Mouse (Mus musculus): ENCODE measurements around the gene Igsf11. TPM values are rescaled to one million over a fixed set of nuclear protein-coding genes. Genes with fewer than 3 reads are reported as not detected.

Gene Igsf11
- polyA plus RNA-seq, 1 experiment from 2014 or later, result 2.5 TPM

DNA sequence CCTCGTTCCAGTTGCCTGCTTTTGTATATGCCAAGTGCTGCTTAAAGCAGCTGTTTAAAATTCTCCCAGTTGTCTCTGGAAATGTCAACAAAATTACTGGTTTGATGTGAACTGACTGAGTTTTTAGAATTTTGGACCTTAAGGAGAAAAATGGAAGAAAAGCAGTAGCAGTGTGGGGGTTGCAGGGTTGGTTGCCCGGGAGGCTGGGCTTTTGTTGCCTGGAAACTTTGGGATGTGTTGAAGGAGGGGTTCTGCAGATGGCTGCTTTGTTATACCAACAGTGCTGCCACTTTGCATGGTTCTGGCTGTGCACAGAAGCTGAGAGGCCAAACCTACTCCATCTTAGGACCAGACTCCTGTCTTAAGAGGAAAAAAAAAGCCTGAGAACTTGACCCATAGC, 127.0 kb downstream of the Igsf11 start:
- DNase-seq, result peak; percentile 26
- no peaks in the 10 kb centered on the region for H3K9me3 ChIP-seq (ENCODE audit: control insufficient read depth, low read length)
- H3K4me3 ChIP-seq (replicated peaks; ENCODE audit: low read depth, low read length), result no peak overlapping the region
- H3K4me1 ChIP-seq (ENCODE audit: control insufficient read depth, insufficient read depth, low read length), result no peaks in the 10 kb centered on the region
- no peak overlapping the region for H3K27ac ChIP-seq (replicated peaks; ENCODE audit: low read depth, low read length)
- H3K4me2 ChIP-seq (ENCODE audit: low read length), result no peak overlapping the region
- H3K9ac ChIP-seq (replicated peaks; ENCODE audit: low read length), result no peak overlapping the region
- WGBS, result 16% methylated on average over 2 of the region's 2 CpGs
- H3K27me3 ChIP-seq (ENCODE audit: control insufficient read depth, insufficient read depth, low read length), result no peaks in the 10 kb centered on the region
- H3K36me3 ChIP-seq (ENCODE audit: control insufficient read depth, insufficient read depth, low read length), result no peaks in the 10 kb centered on the region
- no peak for ATAC-seq (ENCODE audit: low FRiP score, low TSS enrichment)

DNA sequence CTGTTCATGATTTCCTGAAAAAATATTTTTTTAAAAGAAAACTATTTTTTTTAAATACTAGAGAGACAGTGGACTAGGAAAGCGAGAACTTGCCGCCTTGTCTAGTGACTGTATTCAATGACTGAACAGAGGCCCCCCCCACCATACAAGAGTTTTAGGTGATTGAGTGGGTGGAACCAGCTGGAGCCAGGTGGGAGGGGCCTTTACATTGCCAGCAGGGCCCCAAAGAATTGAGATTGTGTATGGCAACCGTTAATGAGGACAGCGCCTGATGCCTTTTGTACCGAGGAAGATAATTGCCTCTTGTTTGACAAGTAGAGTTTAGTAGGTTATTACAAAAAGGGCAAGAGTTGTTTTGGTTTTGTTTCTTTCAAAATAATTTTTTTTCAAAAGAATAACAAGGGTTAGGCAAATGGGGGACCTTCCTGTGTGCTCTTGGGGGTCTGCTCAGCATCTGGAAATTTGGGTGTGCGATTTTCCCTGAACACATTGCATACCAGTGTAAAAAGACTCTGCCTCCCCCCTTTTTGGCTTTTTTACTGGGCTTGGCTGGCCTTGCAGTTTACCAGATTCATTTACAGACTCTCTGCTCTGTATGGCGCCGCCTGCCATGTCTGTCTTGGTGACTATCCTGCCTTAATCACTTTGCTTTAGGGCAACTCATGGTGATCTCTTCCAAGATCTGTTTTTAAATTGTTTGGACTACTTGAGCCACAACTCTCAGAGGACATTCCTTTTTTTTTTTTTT, 133.7 kb downstream of the Igsf11 start:
- DNase-seq (no peak), ATAC-seq (ENCODE audit: low FRiP score, low TSS enrichment) (no peak)
- 77% methylated on average over 8 of the region's 8 CpGs for WGBS
- H3K9ac ChIP-seq (replicated peaks; ENCODE audit: low read length), result no peak overlapping the region
- no peaks in the 10 kb centered on the region for H3K27me3 ChIP-seq (ENCODE audit: control insufficient read depth, insufficient read depth, low read length)
- no peaks in the 10 kb centered on the region for H3K4me1 ChIP-seq (ENCODE audit: control insufficient read depth, insufficient read depth, low read length)
- no peak overlapping the region for H3K4me2 ChIP-seq (ENCODE audit: low read length)
- no peaks in the 10 kb centered on the region for H3K9me3 ChIP-seq (ENCODE audit: control insufficient read depth, low read length)
- no peaks in the 10 kb centered on the region for H3K36me3 ChIP-seq (ENCODE audit: control insufficient read depth, insufficient read depth, low read length)
- H3K4me3 ChIP-seq (replicated peaks; ENCODE audit: low read depth, low read length), result no peak overlapping the region
- H3K27ac ChIP-seq (replicated peaks; ENCODE audit: low read depth, low read length), result no peak overlapping the region

DNA sequence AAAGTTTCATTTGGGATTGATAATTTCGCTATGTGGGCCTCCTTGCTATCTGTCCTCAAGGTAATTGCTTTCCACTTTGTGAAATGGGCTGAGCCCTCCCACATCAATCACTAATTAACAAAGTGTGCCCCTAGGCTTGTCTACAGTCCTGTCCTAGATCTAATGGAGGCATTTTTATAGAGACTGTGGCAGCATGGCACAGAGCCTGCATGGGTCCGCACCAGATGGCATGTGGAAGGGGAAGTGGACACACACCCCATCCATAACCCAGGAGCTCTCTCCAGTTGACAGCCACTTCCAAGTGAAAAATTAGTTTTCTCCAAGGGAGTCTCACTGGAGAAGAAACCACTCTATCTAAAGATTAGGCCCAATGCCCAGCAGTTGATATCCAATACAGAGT, 138.9 kb downstream of the Igsf11 start:
- no peaks in the 10 kb centered on the region for H3K27me3 ChIP-seq (ENCODE audit: control insufficient read depth, insufficient read depth, low read length)
- 92% methylated on average over 2 of the region's 2 CpGs for WGBS
- H3K4me3 ChIP-seq (replicated peaks; ENCODE audit: low read depth, low read length), result no peak overlapping the region
- no peak overlapping the region for H3K9ac ChIP-seq (replicated peaks; ENCODE audit: low read length)
- H3K4me1 ChIP-seq (ENCODE audit: control insufficient read depth, insufficient read depth, low read length), result no peaks in the 10 kb centered on the region
- DNase-seq (no peak), ATAC-seq (ENCODE audit: low FRiP score, low TSS enrichment) (no peak)
- no peaks in the 10 kb centered on the region for H3K9me3 ChIP-seq (ENCODE audit: control insufficient read depth, low read length)
- no peak overlapping the region for H3K27ac ChIP-seq (replicated peaks; ENCODE audit: low read depth, low read length)
- H3K36me3 ChIP-seq (ENCODE audit: control insufficient read depth, insufficient read depth, low read length), result no peaks in the 10 kb centered on the region
- no peak overlapping the region for H3K4me2 ChIP-seq (ENCODE audit: low read length)

DNA sequence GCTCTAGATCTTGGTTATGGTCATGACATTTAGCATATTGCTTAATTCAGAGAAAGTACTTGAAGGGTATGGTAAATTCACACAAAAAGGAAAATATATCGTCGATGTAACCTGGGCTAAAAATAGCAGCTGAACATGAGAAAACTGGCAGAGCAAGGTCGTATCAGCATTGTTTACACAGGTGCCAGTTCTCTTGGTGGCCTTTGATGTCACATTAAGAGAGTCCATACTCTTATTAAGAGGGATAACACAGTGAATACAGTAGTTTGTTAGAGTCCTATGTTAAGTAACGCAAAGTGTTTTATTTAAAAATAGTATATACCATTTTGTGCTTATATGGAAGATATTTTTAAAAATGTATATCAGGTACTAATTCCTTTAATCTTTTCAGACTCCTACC, 144.8 kb downstream of the Igsf11 start:
- Histone ChIP-seq H3K4me2 (ENCODE audit: low read length) (no peak overlapping the region), H3K9ac (replicated peaks; ENCODE audit: low read length) (no peak overlapping the region), H3K36me3 (ENCODE audit: control insufficient read depth, insufficient read depth, low read length) (no peaks in the 10 kb centered on the region), H3K27ac (replicated peaks; ENCODE audit: low read depth, low read length) (no peak overlapping the region), H3K9me3 (ENCODE audit: control insufficient read depth, low read length) (no peaks in the 10 kb centered on the region), H3K4me3 (replicated peaks; ENCODE audit: low read depth, low read length) (no peak overlapping the region), H3K4me1 (ENCODE audit: control insufficient read depth, insufficient read depth, low read length) (no peaks in the 10 kb centered on the region), H3K27me3 (ENCODE audit: control insufficient read depth, insufficient read depth, low read length) (no peaks in the 10 kb centered on the region)
- WGBS, result 89% methylated on average over 4 of the region's 4 CpGs
- ATAC-seq (ENCODE audit: low FRiP score, low TSS enrichment), result no peak
- no peak for DNase-seq

DNA sequence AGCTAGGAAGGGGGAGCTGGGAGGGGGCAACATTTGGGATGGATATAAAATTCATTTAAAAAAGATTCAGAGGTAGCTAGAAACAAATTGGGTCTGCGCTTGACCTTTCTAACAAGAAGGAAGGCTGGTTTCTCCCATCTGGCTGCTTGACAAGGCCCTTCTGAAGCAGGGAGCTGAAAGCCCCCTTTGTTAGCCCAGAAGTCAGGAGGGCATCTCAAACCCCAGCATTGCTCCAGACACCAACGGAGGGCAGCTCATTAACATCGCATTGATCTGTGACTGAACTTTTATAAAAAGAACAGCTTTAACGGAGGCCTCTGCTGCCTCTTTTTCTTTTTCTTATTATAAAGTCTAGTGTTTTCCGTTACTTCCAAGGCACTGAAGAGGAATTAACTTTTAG, 151.9 kb downstream of the Igsf11 start:
- DNase-seq (no peak), ATAC-seq (ENCODE audit: low FRiP score, low TSS enrichment) (no peak)
- Histone ChIP-seq H3K4me3 (replicated peaks; ENCODE audit: low read depth, low read length) (no peak overlapping the region), H3K4me1 (ENCODE audit: control insufficient read depth, insufficient read depth, low read length) (0 out of 2 replicates have a peak, but pooled peaks cover 2% of the 10 kb centered on the region), H3K27me3 (ENCODE audit: control insufficient read depth, insufficient read depth, low read length) (no peaks in the 10 kb centered on the region), H3K27ac (replicated peaks; ENCODE audit: low read depth, low read length) (no peak overlapping the region), H3K9me3 (ENCODE audit: control insufficient read depth, low read length) (no peaks in the 10 kb centered on the region), H3K36me3 (ENCODE audit: control insufficient read depth, insufficient read depth, low read length) (no peaks in the 10 kb centered on the region), H3K4me2 (ENCODE audit: low read length) (no peak overlapping the region), H3K9ac (replicated peaks; ENCODE audit: low read length) (no peak overlapping the region)
- WGBS, result 31% methylated on average over 5 of the region's 5 CpGs

GRCm38 (mm10) chr16:39048889-39049288, 156.4 kb downstream of the Igsf11 start:
- WGBS, result 15% methylated on average over 4 of the region's 4 CpGs
- Histone ChIP-seq H3K9me3 (ENCODE audit: control insufficient read depth, low read length) (no peaks in the 10 kb centered on the region), H3K4me2 (ENCODE audit: low read length) (no peak overlapping the region), H3K36me3 (ENCODE audit: control insufficient read depth, insufficient read depth, low read length) (no peaks in the 10 kb centered on the region), H3K9ac (replicated peaks; ENCODE audit: low read length) (no peak overlapping the region), H3K27ac (replicated peaks; ENCODE audit: low read depth, low read length) (no peak overlapping the region), H3K27me3 (ENCODE audit: control insufficient read depth, insufficient read depth, low read length) (no peaks in the 10 kb centered on the region), H3K4me1 (ENCODE audit: control insufficient read depth, insufficient read depth, low read length) (0 out of 2 replicates have a peak, but pooled peaks cover 2% of the 10 kb centered on the region), H3K4me3 (replicated peaks; ENCODE audit: low read depth, low read length) (no peak overlapping the region)
- peak; percentile 83 for DNase-seq
- 0 out of 2 replicates have a peak, but pooled peaks have one; percentile 53 for ATAC-seq (ENCODE audit: low FRiP score, low TSS enrichment)

DNA sequence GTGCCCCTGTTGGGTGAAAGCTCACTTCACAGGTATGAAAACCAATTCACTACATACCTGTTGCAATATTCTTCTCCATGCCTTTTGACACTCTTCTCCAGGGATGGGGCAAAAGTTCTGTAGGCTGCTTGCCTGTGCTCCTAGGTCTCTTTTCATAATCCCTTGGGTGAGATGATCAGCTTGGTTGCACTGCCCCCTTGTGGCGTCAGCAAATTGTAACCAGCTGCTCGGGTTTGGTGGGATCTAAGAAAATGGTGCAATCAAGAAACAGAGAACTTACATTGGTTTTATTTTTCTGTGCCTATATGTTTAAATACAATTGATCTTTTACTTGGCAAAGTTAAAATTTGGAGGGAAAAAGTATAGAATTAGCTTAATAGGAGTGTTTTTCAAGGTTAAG, 160.5 kb downstream of the Igsf11 start:
- no peak overlapping the region for H3K27ac ChIP-seq (replicated peaks; ENCODE audit: low read depth, low read length)
- H3K9ac ChIP-seq (replicated peaks; ENCODE audit: low read length), result no peak overlapping the region
- no peaks in the 10 kb centered on the region for H3K36me3 ChIP-seq (ENCODE audit: control insufficient read depth, insufficient read depth, low read length)
- H3K4me1 ChIP-seq (ENCODE audit: control insufficient read depth, insufficient read depth, low read length), result no peaks in the 10 kb centered on the region
- no peak for ATAC-seq (ENCODE audit: low FRiP score, low TSS enrichment)
- H3K4me3 ChIP-seq (replicated peaks; ENCODE audit: low read depth, low read length), result no peak overlapping the region
- WGBS, result 0% methylated on average over 2 of the region's 2 CpGs
- DNase-seq, result peak; percentile 90
- H3K27me3 ChIP-seq (ENCODE audit: control insufficient read depth, insufficient read depth, low read length), result no peaks in the 10 kb centered on the region
- H3K4me2 ChIP-seq (ENCODE audit: low read length), result no peak overlapping the region
- H3K9me3 ChIP-seq (ENCODE audit: control insufficient read depth, low read length), result no peaks in the 10 kb centered on the region

- no peak overlapping the region for H3K4me3 ChIP-seq (replicated peaks; ENCODE audit: low read depth, low read length)
- no peaks in the 10 kb centered on the region for H3K27me3 ChIP-seq (ENCODE audit: control insufficient read depth, insufficient read depth, low read length)
- no peaks in the 10 kb centered on the region for H3K9me3 ChIP-seq (ENCODE audit: control insufficient read depth, low read length)
- H3K9ac ChIP-seq (replicated peaks; ENCODE audit: low read length), result no peak overlapping the region
- no peak for ATAC-seq (ENCODE audit: low FRiP score, low TSS enrichment)
- H3K4me2 ChIP-seq (ENCODE audit: low read length), result no peak overlapping the region
- no peak overlapping the region for H3K27ac ChIP-seq (replicated peaks; ENCODE audit: low read depth, low read length)
- DNase-seq, result no peak
- no peaks in the 10 kb centered on the region for H3K4me1 ChIP-seq (ENCODE audit: control insufficient read depth, insufficient read depth, low read length)
- H3K36me3 ChIP-seq (ENCODE audit: control insufficient read depth, insufficient read depth, low read length), result no peaks in the 10 kb centered on the region
- 72% methylated on average over 2 of the region's 2 CpGs for WGBS
Measured at GRCm38 (mm10) chr16:39053779-39054178, 161.3 kb downstream of the Igsf11 start.

DNA sequence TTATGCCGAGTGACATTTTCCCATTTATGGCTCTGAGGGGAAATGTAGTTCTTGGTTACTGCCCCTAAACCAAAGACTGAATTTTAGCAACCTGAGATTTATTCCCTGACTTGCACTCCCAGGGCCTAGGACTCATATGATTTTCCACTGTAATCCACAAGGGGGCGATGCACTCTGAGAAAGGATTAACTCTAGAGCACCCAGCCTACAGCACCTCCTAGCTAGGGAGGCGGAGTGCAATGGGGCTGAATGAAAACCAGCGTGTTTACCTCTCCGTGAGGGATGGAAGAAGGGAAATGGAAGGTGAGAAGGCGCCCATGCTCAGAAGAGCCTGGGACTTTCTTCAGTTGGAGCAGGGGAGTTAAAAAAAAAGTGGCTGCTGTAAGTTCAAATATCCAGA, 163.6 kb downstream of the Igsf11 start:
- ATAC-seq (ENCODE audit: low FRiP score, low TSS enrichment) (no peak), DNase-seq (peak; percentile 70)
- H3K9me3 ChIP-seq (ENCODE audit: control insufficient read depth, low read length), result no peaks in the 10 kb centered on the region
- no peaks in the 10 kb centered on the region for H3K4me1 ChIP-seq (ENCODE audit: control insufficient read depth, insufficient read depth, low read length)
- H3K4me2 ChIP-seq (ENCODE audit: low read length), result no peak overlapping the region
- H3K9ac ChIP-seq (replicated peaks; ENCODE audit: low read length), result no peak overlapping the region
- WGBS, result 20% methylated on average over 6 of the region's 6 CpGs
- no peaks in the 10 kb centered on the region for H3K36me3 ChIP-seq (ENCODE audit: control insufficient read depth, insufficient read depth, low read length)
- H3K27me3 ChIP-seq (ENCODE audit: control insufficient read depth, insufficient read depth, low read length), result no peaks in the 10 kb centered on the region
- H3K4me3 ChIP-seq (replicated peaks; ENCODE audit: low read depth, low read length), result no peak overlapping the region
- H3K27ac ChIP-seq (replicated peaks; ENCODE audit: low read depth, low read length), result no peak overlapping the region

Measured in midbrain, embryonic 14.5 days (tissue).